Mouse (Mus musculus) megakaryocyte progenitor cell, adult 5-6 weeks (primary cell): ENCODE measurements around the gene Hspa8. TPM values are rescaled to one million over a fixed set of nuclear protein-coding genes. Genes with fewer than 3 reads are reported as not detected.
A peak's percentile ranks its signal among the peaks of the same experiment; 100 is the strongest.
"Not testable (repeated sequence)": the region's sequence is repeated elsewhere in the genome, so short reads cannot be mapped to it uniquely, and the experiment has no call there.

Experiments
- ATAC-seq: replicated peaks from 2 replicates; pipeline ENCODE4 v1.8.0; 2016; ENCODE audit warnings: mild to moderate bottlenecking, moderate TSS enrichment, inconsistent platforms; ENCODE audit not compliant: poor library complexity
- total RNA-seq, 2 experiments: library from RNA; stranded (forward) in 1 of 2; stranded (reverse) in 1 of 2; fragments of 157-497, 149-512 nt in 1 of 2; fragments of 200-1000 nt in 1 of 2; gene quantifications; 2 replicates each; pipeline versions ENCODE4 v1.2.3 to v1.2.4; 2015 to 2017

The Hspa8 gene
- total RNA-seq, 2 experiments from 2014 or later, result 3,635 to 5,125 TPM

- ATAC-seq, result peak; percentile 80
These were observed 17.0 kb upstream of the Hspa8 start for GRCm38 (mm10) chr9:40783641-40784373.

GRCm38 (mm10) chr9:40784374-40784967 lies 16.3 kb upstream of the Hspa8 start:
- no peak for ATAC-seq

GRCm38 (mm10) chr9:40785452-40785851 lies 15.3 kb upstream of the Hspa8 start:
- ATAC-seq, result no peak

DNA sequence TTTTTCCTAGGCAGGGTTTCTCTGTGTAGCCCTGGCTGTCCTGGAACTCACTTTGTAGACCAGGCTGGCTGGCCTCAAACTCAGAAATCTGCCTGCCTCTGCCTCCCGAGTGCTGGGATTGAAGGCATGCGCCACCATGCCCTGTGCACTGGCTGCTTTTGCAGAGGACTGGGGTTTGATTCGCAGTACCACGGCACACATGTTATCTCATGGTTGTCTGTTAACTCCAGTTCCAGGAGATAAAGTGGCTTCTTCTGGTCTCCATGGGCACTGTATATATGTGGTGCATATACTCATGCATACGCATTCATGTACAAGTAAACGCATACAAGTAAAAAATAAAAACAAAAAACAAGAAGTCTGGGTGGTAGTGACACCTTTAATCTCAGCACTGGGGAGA lies 14.0 kb upstream of the Hspa8 start:
- not testable (repeated sequence) for ATAC-seq

GRCm38 (mm10) chr9:40791864-40792633 lies 8.7 kb upstream of the Hspa8 start:
- ATAC-seq, result no peak

- no peak for ATAC-seq
These were observed 7.2 kb upstream of the Hspa8 start for GRCm38 (mm10) chr9:40793581-40793980.

GRCm38 (mm10) chr9:40794251-40794650 lies 6.5 kb upstream of the Hspa8 start:
- no peak for ATAC-seq

- ATAC-seq, result no peak
These were observed 5.9 kb upstream of the Hspa8 start for GRCm38 (mm10) chr9:40794926-40795325.

DNA sequence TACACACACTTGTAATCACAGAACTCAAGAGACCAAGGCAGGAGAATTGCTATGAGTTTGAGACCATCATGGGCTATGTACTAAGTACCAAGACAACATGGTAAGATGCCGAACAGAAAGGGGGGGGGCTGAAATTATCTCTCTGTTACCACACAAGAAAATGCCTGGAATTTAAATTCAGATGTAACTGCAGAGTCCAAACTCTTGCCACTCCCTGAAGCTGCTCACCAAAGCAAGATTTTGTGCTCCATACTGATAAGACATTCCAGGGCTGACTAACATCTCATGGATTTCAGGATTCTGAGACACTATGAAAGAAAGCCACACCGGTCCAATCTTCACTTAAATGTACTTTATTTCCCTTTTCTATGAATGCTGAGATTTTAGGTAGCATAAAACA lies 5.2 kb upstream of the Hspa8 start:
- no peak for ATAC-seq

DNA sequence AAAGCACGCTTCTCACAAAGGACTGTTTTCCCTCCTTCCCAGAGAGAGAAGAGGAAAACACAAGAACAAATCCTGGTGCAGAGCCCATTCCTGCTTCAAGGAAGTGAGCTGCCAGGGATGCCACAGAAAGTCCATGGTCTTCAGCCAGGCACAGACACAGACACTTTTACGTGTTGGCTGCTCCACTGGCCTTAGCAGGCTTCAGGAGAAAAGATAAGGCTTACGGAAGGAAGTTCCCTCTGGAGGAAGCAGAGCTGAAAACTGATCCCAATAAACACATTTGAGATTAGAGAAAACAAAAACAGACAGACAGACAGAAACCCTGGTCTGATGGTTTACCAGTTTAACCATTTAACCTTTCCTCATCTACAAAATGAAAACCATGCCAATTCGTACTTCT lies 4.7 kb upstream of the Hspa8 start:
- ATAC-seq, result no peak

- ATAC-seq, result no peak
These were observed 2.4 kb upstream of the Hspa8 start for GRCm38 (mm10) chr9:40798247-40798960.

GRCm38 (mm10) chr9:40799112-40799511 lies 1.7 kb upstream of the Hspa8 start:
- no peak for ATAC-seq

- ATAC-seq, result peak; percentile 33
These were observed 815 bp upstream of the Hspa8 start for GRCm38 (mm10) chr9:40799837-40800501.

- ATAC-seq, result peak; percentile 2
These were observed 1.1 kb downstream of the Hspa8 start for GRCm38 (mm10) chr9:40801614-40802532.

DNA sequence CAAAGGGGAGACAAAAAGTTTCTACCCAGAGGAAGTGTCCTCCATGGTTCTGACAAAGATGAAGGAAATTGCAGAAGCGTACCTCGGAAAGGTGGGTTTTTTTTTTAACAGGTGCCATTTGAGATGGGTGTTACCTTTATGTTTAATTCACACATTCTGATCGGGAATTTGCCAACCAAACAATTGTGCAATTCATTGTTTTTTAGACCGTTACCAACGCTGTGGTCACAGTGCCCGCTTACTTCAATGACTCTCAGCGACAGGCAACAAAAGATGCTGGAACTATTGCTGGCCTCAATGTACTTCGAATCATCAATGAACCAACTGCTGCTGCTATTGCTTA lies 1.7 kb downstream of the Hspa8 start:
- not testable (repeated sequence) for ATAC-seq

DNA sequence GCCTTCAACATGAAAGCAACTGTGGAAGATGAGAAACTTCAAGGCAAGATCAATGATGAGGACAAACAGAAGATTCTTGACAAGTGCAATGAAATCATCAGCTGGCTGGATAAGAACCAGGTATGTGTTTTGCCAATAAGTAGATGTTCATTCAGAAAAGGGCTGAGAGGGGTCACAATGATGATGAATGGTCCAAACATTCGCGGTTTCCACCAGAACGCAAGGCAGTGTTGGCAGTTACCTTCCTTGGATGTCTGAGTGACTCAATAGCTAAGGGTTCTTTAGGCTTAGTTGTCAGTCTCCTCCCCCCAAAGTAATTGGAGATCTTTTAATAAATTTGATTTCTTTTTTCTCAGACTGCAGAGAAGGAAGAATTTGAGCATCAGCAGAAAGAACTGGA lies 3.8 kb downstream of the Hspa8 start:
- ATAC-seq, result not testable (repeated sequence)

GRCm38 (mm10) chr9:40805263-40805662 lies 4.5 kb downstream of the Hspa8 start:
- no peak for ATAC-seq

DNA sequence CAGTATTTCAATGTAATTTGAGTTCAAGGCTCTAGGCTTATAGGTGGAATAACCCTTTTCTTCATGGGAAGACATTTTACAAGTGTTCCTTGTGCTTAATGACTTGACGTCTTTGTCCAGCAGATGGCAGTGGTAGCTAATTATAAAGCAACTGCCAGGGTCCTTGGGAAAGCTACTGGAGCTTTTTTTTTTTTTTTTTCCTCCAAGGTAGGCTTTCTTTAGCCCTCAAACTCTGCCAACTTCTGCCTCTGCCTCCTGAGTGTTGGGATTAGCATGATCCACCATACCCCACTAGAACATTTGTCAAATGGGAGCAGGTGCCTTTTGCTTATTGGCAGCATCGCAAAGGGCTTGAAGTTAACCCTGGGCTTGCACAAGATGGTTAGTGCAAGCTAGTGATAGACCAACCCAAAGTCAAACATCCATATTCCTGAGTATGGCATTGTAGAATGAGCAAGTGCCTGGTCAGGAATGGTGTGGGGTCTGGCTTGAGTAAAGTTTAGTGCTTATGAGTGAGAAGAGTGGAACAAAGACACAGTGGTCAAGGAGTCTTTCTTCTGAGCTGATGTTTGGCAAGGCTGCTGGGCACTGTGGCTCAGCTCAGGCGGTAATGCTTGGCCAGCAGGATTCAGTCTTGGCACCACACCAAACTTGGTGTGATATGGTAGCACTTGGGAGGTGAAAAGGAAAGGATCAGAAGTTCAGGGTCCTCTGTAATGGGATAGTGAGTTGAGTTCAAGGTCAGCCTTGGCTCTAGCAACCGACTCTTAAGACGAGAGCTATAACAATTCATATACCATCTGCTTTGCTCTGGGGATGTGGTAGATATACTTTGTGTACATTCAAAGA lies 5.9 kb downstream of the Hspa8 start:
- ATAC-seq, result peak; percentile 29
